Mouse (Mus musculus) midbrain, embryonic 13.5 days (tissue): ENCODE measurements at regions not wholly inside any gene's neighbourhood (a gene's known extent, or its start where the extent isn't known, plus 50 kb on each side); places are given as distances from the start of the nearest gene placed in this dataset.
"Not testable (repeated sequence)": the region's sequence is repeated elsewhere in the genome, so short reads cannot be mapped to it uniquely, and the experiment has no call there.

Source experiments
- ATAC-seq: fragments of 200-750 bp; cut with Nextera tagmentation; 2 replicates; pipeline ENCODE4 v1.8.0; 2017; ENCODE audit warnings: mild to moderate bottlenecking, moderate TSS enrichment, moderate library complexity
- H3K27ac ChIP-seq: fragments of 300-500 bp; sonication (generic); 2 replicates; pipeline ENCODE4 v1.5.1; 2015; ENCODE audit warnings: inconsistent platforms, mild to moderate bottlenecking, moderate library complexity
- H3K27me3 ChIP-seq: fragments of 300-500 bp; sonication (generic); 2 replicates; pipeline ENCODE4 v1.6.1; 2015; ENCODE audit warnings: mild to moderate bottlenecking, inconsistent platforms
- H3K36me3 ChIP-seq: fragments of 300-500 bp; sonication (generic); 2 replicates; pipeline ENCODE4 v1.6.1; 2015; ENCODE audit warnings: mild to moderate bottlenecking, inconsistent platforms
- H3K4me1 ChIP-seq: fragments of 300-500 bp; sonication (generic); replicated peaks from 2 replicates; pipeline ENCODE4 v1.6.1; 2015; ENCODE audit warnings: inconsistent platforms
- H3K4me2 ChIP-seq: fragments of 300-500 bp; sonication (generic); replicated peaks from 2 replicates; pipeline ENCODE4 v1.6.1; 2015; ENCODE audit warnings: moderate library complexity, mild to moderate bottlenecking, inconsistent platforms
- H3K4me3 ChIP-seq: fragments of 300-500 bp; sonication (generic); replicated peaks from 2 replicates; pipeline ENCODE4 v1.5.1; 2015; ENCODE audit warnings: mild to moderate bottlenecking, inconsistent platforms
- H3K9ac ChIP-seq: fragments of 300-500 bp; sonication (generic); replicated peaks from 2 replicates; pipeline ENCODE4 v1.6.1; 2015; ENCODE audit warnings: mild to moderate bottlenecking, inconsistent platforms
- H3K9me3 ChIP-seq: fragments of 300-500 bp; sonication (generic); 2 replicates; pipeline ENCODE4 v1.6.1; 2016; ENCODE audit warnings: mild to moderate bottlenecking, inconsistent platforms
- WGBS: fragments of 180-500 bp; shearing (Covaris S2); methylation state at CpG from one replicate; pipeline ENCODE4 v1.1.7; 2015; 5-methylcytosine and 5-hydroxymethylcytosine counted together

DNA sequence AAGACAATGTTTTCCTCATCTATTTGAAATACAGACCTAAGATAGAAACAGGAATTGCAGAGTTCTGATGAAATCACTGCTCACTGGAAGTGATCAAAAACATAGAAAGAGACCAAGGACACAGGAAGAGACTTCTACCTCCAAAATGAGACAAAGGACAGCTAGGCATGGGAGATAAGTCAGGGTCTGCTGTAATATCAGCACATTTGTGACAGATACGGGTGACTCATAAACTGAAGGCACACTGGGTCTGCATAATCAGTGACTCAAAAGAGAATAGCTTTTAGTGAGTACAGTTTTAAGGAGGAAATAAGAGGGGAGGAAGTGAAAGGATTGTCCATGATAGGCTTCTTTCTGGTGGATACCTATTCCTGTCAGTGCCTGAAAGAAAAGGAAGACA lies 719.7 kb downstream of the Efna5 start:
- H3K4me2 ChIP-seq: no peak overlapping the region
- H3K36me3 ChIP-seq: no peaks in the 10 kb centered on the region
- H3K4me1 ChIP-seq: no peaks in the 10 kb centered on the region
- H3K9ac ChIP-seq: no peak overlapping the region
- no peak overlapping the region for H3K27ac ChIP-seq
- no peak overlapping the region for H3K4me3 ChIP-seq
- no peaks in the 10 kb centered on the region for H3K9me3 ChIP-seq
- WGBS: 89% methylated on average over 1 of the region's 1 CpGs
- no peaks in the 10 kb centered on the region for H3K27me3 ChIP-seq
- ATAC-seq: no peak

DNA sequence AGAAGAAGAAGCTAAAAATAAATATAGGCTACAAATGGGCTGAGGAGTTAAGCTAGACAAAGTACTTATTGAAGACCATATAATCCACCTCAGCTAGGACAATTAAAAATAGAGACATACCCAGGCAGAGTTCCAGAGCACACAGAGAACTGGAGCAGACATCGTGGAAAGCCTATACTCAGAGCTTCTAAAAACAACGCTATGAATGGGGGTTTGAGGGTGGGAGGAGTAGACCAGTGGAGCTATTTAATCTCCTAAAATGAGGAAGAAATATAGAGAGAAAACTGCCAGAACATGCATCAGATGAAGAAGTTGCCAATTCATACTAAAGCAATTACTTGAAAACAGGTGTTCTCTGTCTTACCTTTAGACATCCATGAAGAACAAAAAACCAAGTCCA lies 720.8 kb downstream of the Efna5 start:
- Histone ChIP-seq H3K4me3 (no peak overlapping the region), H3K27ac (no peak overlapping the region), H3K4me1 (no peaks in the 10 kb centered on the region), H3K4me2 (no peak overlapping the region), H3K9me3 (no peaks in the 10 kb centered on the region), H3K27me3 (no peaks in the 10 kb centered on the region), H3K9ac (no peak overlapping the region), H3K36me3 (no peaks in the 10 kb centered on the region)
- ATAC-seq: no peak
- WGBS: 80% methylated on average over 2 of the region's 2 CpGs

DNA sequence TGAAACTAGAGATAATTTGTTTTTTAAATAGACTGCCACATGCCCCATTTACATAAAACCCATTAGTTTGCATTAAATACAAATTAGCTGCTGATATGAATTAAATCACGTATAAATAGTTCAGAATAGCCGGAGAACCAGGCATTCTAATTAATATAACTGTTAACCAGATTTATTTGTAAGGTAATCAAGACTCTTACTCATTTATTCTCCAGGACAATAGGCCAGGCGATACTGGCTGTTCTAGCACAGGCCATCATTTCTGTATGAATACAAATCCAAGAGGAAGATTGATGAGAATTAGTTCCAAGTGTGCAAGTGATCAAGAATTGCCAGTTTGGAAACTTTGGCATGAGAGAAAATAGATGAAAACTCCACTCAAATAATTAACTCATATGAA lies 746.1 kb downstream of the Efna5 start:
- H3K4me1 ChIP-seq: no peaks in the 10 kb centered on the region
- H3K9ac ChIP-seq: no peak overlapping the region
- no peak for ATAC-seq
- no peak overlapping the region for H3K4me3 ChIP-seq
- no peak overlapping the region for H3K27ac ChIP-seq
- no peaks in the 10 kb centered on the region for H3K9me3 ChIP-seq
- no peak overlapping the region for H3K4me2 ChIP-seq
- no peaks in the 10 kb centered on the region for H3K27me3 ChIP-seq
- no peaks in the 10 kb centered on the region for H3K36me3 ChIP-seq
- WGBS: 64% methylated on average over 3 of the region's 3 CpGs

DNA sequence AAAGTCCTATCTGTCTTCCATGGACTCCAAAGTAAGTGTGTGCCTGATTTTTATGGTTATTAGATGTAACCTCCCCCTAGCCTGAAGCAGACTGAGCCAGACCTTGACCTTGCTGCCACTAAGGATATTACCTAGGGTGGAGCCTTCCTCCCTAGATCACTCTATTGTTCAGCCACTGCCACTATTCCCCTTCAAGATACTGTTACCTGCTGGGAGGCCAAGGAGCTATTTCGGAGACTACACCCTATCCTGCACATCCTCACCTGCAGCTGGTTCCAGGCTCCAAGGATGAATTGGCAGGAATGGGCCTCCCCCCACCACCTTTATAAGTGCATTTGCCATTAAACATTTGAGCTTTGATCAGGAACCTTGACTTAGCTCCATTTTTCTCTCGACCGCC lies 769.4 kb downstream of the Efna5 start:
- not testable (repeated sequence) for H3K27me3 ChIP-seq, ATAC-seq, H3K4me2 ChIP-seq, H3K36me3 ChIP-seq, H3K4me1 ChIP-seq, H3K27ac ChIP-seq, H3K9me3 ChIP-seq, H3K9ac ChIP-seq, H3K4me3 ChIP-seq
- WGBS: 86% methylated on average over 3 of the region's 3 CpGs

- no peak for ATAC-seq
- H3K4me1 ChIP-seq: no peaks in the 10 kb centered on the region
- H3K9me3 ChIP-seq: no peaks in the 10 kb centered on the region
- no peaks in the 10 kb centered on the region for H3K36me3 ChIP-seq
- H3K27me3 ChIP-seq: no peaks in the 10 kb centered on the region
- H3K9ac ChIP-seq: no peak overlapping the region
- no peak overlapping the region for H3K4me2 ChIP-seq
- no peak overlapping the region for H3K27ac ChIP-seq
- H3K4me3 ChIP-seq: no peak overlapping the region
Measured at GRCm38 (mm10) chr17:62109052-62109451, 772.1 kb downstream of the Efna5 start.

GRCm38 (mm10) chr17:62083281-62083680 lies 797.8 kb downstream of the Efna5 start:
- 58% methylated on average over 4 of the region's 4 CpGs for WGBS
- no peaks in the 10 kb centered on the region for H3K36me3 ChIP-seq
- ATAC-seq: no peak
- H3K9me3 ChIP-seq: no peaks in the 10 kb centered on the region
- no peak overlapping the region for H3K9ac ChIP-seq
- H3K27ac ChIP-seq: no peak overlapping the region
- H3K27me3 ChIP-seq: no peaks in the 10 kb centered on the region
- no peak overlapping the region for H3K4me2 ChIP-seq
- H3K4me1 ChIP-seq: no peaks in the 10 kb centered on the region
- no peak overlapping the region for H3K4me3 ChIP-seq

- Histone ChIP-seq H3K27ac (no peak overlapping the region), H3K9ac (no peak overlapping the region), H3K4me1 (no peaks in the 10 kb centered on the region), H3K4me3 (no peak overlapping the region), H3K27me3 (no peaks in the 10 kb centered on the region), H3K4me2 (no peak overlapping the region), H3K36me3 (no peaks in the 10 kb centered on the region), H3K9me3 (no peaks in the 10 kb centered on the region)
- WGBS: 68% methylated on average over 7 of the region's 7 CpGs
- peak; percentile 6; the same call in 1 of the 2 replicates for ATAC-seq
Measured at GRCm38 (mm10) chr17:62077604-62078003, 803.5 kb downstream of the Efna5 start.

DNA sequence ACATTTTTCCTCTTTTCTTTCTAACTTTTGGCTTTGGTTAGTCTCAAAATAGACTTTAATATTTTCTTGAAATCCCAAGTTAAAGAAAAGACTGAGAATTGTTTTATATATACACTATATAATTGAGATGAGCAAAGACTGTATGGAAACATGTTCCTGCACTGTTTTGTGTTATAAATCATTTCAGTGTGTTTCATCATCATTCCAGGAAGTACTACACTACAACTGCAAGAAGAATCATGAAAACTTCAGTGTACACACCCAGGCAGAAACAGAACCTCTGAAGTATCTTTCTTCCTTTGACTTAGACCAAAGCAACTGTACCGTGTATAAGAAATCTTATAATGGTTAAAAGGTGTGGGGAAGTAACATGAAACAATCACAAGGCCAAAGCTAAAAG lies 816.2 kb downstream of the Efna5 start:
- Histone ChIP-seq H3K9me3 (no peaks in the 10 kb centered on the region), H3K9ac (no peak overlapping the region), H3K4me1 (no peaks in the 10 kb centered on the region), H3K36me3 (no peaks in the 10 kb centered on the region), H3K4me2 (no peak overlapping the region), H3K27me3 (no peaks in the 10 kb centered on the region), H3K27ac (no peak overlapping the region), H3K4me3 (no peak overlapping the region)
- ATAC-seq: no peak
- 97% methylated on average over 1 of the region's 1 CpGs for WGBS

- no peak for ATAC-seq
- no peak overlapping the region for H3K4me2 ChIP-seq
- H3K27me3 ChIP-seq: no peaks in the 10 kb centered on the region
- WGBS: 78% methylated on average over 3 of the region's 3 CpGs
- H3K27ac ChIP-seq: no peak overlapping the region
- no peak overlapping the region for H3K9ac ChIP-seq
- H3K36me3 ChIP-seq: no peaks in the 10 kb centered on the region
- H3K9me3 ChIP-seq: no peaks in the 10 kb centered on the region
- H3K4me1 ChIP-seq: no peaks in the 10 kb centered on the region
- H3K4me3 ChIP-seq: no peak overlapping the region
Measured at GRCm38 (mm10) chr17:62058016-62058415, 823.1 kb downstream of the Efna5 start.

GRCm38 (mm10) chr17:62054801-62055200 lies 826.3 kb downstream of the Efna5 start:
- Histone ChIP-seq H3K27ac (no peak overlapping the region), H3K36me3 (no peaks in the 10 kb centered on the region), H3K27me3 (no peaks in the 10 kb centered on the region), H3K9ac (no peak overlapping the region), H3K9me3 (no peaks in the 10 kb centered on the region), H3K4me1 (no peaks in the 10 kb centered on the region), H3K4me2 (no peak overlapping the region), H3K4me3 (no peak overlapping the region)
- 69% methylated on average over 6 of the region's 6 CpGs for WGBS
- ATAC-seq: no peak

- H3K36me3 ChIP-seq: no peaks in the 10 kb centered on the region
- H3K4me2 ChIP-seq: no peak overlapping the region
- no peak overlapping the region for H3K9ac ChIP-seq
- no peaks in the 10 kb centered on the region for H3K27me3 ChIP-seq
- H3K4me1 ChIP-seq: no peaks in the 10 kb centered on the region
- H3K9me3 ChIP-seq: no peaks in the 10 kb centered on the region
- no peak for ATAC-seq
- 74% methylated on average over 3 of the region's 3 CpGs for WGBS
- no peak overlapping the region for H3K4me3 ChIP-seq
- H3K27ac ChIP-seq: no peak overlapping the region
Measured at GRCm38 (mm10) chr17:62048989-62049388, 832.1 kb downstream of the Efna5 start.

- Histone ChIP-seq H3K4me1 (no peaks in the 10 kb centered on the region), H3K36me3 (no peaks in the 10 kb centered on the region), H3K9me3 (no peaks in the 10 kb centered on the region), H3K9ac (no peak overlapping the region), H3K27ac (no peak overlapping the region), H3K27me3 (no peaks in the 10 kb centered on the region), H3K4me2 (no peak overlapping the region), H3K4me3 (no peak overlapping the region)
- ATAC-seq: no peak
- 72% methylated on average over 1 of the region's 1 CpGs for WGBS
Measured at GRCm38 (mm10) chr17:62030614-62031013, 850.5 kb downstream of the Efna5 start.
